Comparison of ENCODE assay signal across 15 mouse cellular contexts in the genomic region with DNA sequence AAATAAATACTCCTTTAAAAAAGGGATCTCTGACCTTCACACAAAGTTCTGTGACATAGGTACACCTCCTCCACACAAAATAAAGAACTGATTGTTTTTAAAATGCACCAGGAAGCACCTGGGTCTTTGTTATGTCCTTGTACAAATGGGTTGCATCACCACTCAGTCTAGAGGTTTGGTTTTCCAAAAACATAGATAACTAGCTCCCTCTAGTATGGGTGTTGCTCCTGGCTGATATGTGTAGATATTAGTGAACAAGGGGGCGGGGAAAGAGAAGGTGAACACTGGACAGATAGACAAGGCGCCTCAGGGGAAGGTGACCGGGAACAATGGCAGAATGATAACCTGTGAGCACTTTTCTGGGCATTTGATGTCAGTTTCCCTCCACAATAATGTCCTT. TPM values are rescaled to one million over a fixed set of nuclear protein-coding genes. Genes with fewer than 3 reads are reported as not detected.
"Had no signal": no experiment of that assay in that cellular context is flagged by ENCODE, and none has a peak within 500 bp of the region (broad histone marks: within the 10 kb centered on the region; RNA-seq: fewer than 3 reads in every experiment).

No protein-coding gene starts in this region.

- H3K4me3 ChIP-seq: kidney, embryonic 15.5 days; left cerebral cortex, adult 2 months; limb, embryonic 15.5 days; midbrain, embryonic 15.5 days; neural tube, embryonic 13.5 days; stomach, embryonic 15.5 days had no signal

- H3K27me3 ChIP-seq: stomach, embryonic 15.5 days had no signal

- H3K27ac ChIP-seq: kidney, embryonic 15.5 days; left cerebral cortex, adult 2 months; limb, embryonic 15.5 days; midbrain, embryonic 15.5 days; neural tube, embryonic 13.5 days had no signal

- H3K9me3 ChIP-seq: kidney, embryonic 15.5 days; limb, embryonic 15.5 days; midbrain, embryonic 15.5 days; neural tube, embryonic 13.5 days; stomach, embryonic 15.5 days had no signal

- DNase-seq: kidney, adult 2 months; kidney, postnatal 14 days; lung, embryonic 14.5 days; lung, postnatal 10 days; lung, postnatal 4 days; retina, postnatal 1 day; right cerebral cortex, postnatal 4 days; thymus, postnatal 4 days had no signal

- H3K4me1 ChIP-seq: kidney, embryonic 15.5 days; limb, embryonic 15.5 days; midbrain, embryonic 15.5 days; neural tube, embryonic 13.5 days; stomach, embryonic 15.5 days had no signal

- H3K4me2 ChIP-seq: kidney, embryonic 15.5 days; limb, embryonic 15.5 days; lung, embryonic 14.5 days; midbrain, embryonic 11.5 days; midbrain, embryonic 15.5 days; neural tube, embryonic 13.5 days; stomach, embryonic 15.5 days had no signal

- H3K9ac ChIP-seq: kidney, embryonic 15.5 days; limb, embryonic 15.5 days; lung, embryonic 14.5 days; midbrain, embryonic 15.5 days; neural tube, embryonic 13.5 days; stomach, embryonic 15.5 days had no signal

- ATAC-seq: midbrain, embryonic 15.5 days had no signal

- H3K36me3 ChIP-seq: kidney, embryonic 15.5 days; limb, embryonic 15.5 days; midbrain, embryonic 15.5 days; neural tube, embryonic 13.5 days; stomach, embryonic 15.5 days had no signal

RNA-seq across cellular contexts. Expression of a gene that starts 17.9 kb away (rescaled TPM):
- polyA plus RNA-seq: kidney, embryonic 15.5 days; lung, embryonic 14.5 days had no signal
